Mouse (Mus musculus) megakaryocyte, embryonic 14.5 days (primary cell): ENCODE results near the gene Gstm2.

Experiments used
- FLI1 ChIP-seq: IDR thresholded peaks from 2 replicates; pipeline ENCODE4 v1.6.1; 2012; ENCODE audit warnings: low read length, inconsistent platforms, mixed read lengths
- GATA1 ChIP-seq: IDR thresholded peaks from 3 replicates; pipeline ENCODE4 v1.6.1; 2012; ENCODE audit warnings: mixed read lengths, low read length, inconsistent platforms, borderline replicate concordance

- TF ChIP-seq GATA1 (no peak), FLI1 (no peak)
Observed at GRCm38 (mm10) chr3:107983771-107984170, 2.5 kb downstream of the Gstm2 start.
